Mouse (Mus musculus) heart, embryonic 10.5 days (tissue): ENCODE data around the gene Psph. TPM values are rescaled to one million over a fixed set of nuclear protein-coding genes. Genes with fewer than 3 reads are reported as not detected.
"Not testable (repeated sequence)": the region's sequence is repeated elsewhere in the genome, so short reads cannot be mapped to it uniquely, and the experiment has no call there.

Source experiments
- DNase-seq: peaks from one replicate; pipeline ENCODE4 v3.0.0-alpha.2; 2017; ENCODE audit warnings: low spot score
- H3K27ac ChIP-seq: fragments of 300-500 bp; sonication (generic); 2 replicates; pipeline ENCODE4 v1.5.1; 2016; ENCODE audit warnings: mild to moderate bottlenecking
- H3K27me3 ChIP-seq: fragments of 300-500 bp; sonication (generic); 2 replicates; pipeline ENCODE4 v1.6.1; 2016; ENCODE audit warnings: mild to moderate bottlenecking; ENCODE audit not compliant: poor library complexity, insufficient read depth, severe bottlenecking
- H3K36me3 ChIP-seq: fragments of 300-500 bp; sonication (generic); 2 replicates; pipeline ENCODE4 v1.6.1; 2016; ENCODE audit warnings: mild to moderate bottlenecking, moderate library complexity
- H3K4me1 ChIP-seq: fragments of 300-500 bp; sonication (generic); 2 replicates; pipeline ENCODE4 v1.6.1; 2016; ENCODE audit warnings: mild to moderate bottlenecking
- H3K4me3 ChIP-seq: fragments of 300-500 bp; sonication (generic); 2 replicates; pipeline ENCODE4 v1.5.1; 2016; ENCODE audit warnings: mild to moderate bottlenecking, moderate library complexity
- H3K9me3 ChIP-seq: fragments of 300-500 bp; sonication (generic); 2 replicates; pipeline ENCODE4 v1.6.1; 2016; ENCODE audit warnings: mild to moderate bottlenecking, moderate library complexity
- WGBS: fragments of 180-500 bp; shearing (Covaris S2); methylation state at CpG from one replicate; pipeline ENCODE4 v1.1.7; 2016; 5-methylcytosine and 5-hydroxymethylcytosine counted together
- polyA plus RNA-seq: library from polyadenylated mRNA; unstranded; fragments of >200 nt; fragmentation: Nextera tagmentation; extraction: Ambion mirVana; gene quantifications from 2 replicates; pipeline ENCODE4 v1.2.1, GENCODE M21; 2016

Gene Psph
- 36.3 and 55.4 TPM in 2 replicates for polyA plus RNA-seq

- Histone ChIP-seq H3K27ac (peak within 1 kb of the TSS; percentile 98), H3K9me3 (no peaks in the 10 kb centered on the region), H3K36me3 (peaks cover 35% of the 10 kb centered on the region), H3K27me3 (no peaks in the 10 kb centered on the region), H3K4me3 (peak within 1 kb of the TSS; percentile 95), H3K4me1 (peaks cover 10% of the 10 kb centered on the region)
- peak; percentile 99 for DNase-seq
- WGBS: under 1% methylated on average over 73 of the region's 73 CpGs
Measured at GRCm38 (mm10) chr5:129786818-129787790, at the start of gene Psph. Gene Psph (minus strand): TSS chr5:129787449.

- 92% methylated on average over 8 of the region's 8 CpGs for WGBS
- DNase-seq, H3K9me3 ChIP-seq, H3K4me3 ChIP-seq, H3K27ac ChIP-seq, H3K27me3 ChIP-seq: not testable (repeated sequence)
- Histone ChIP-seq H3K36me3 (peaks cover 59% of the 10 kb centered on the region), H3K4me1 (peaks cover 10% of the 10 kb centered on the region)
Measured at GRCm38 (mm10) chr5:129790591-129790990, 3.3 kb upstream of the Psph start.

- DNase-seq: no peak
- WGBS: 13% methylated on average over 11 of the region's 11 CpGs
- peak overlapping the region; percentile 95 for H3K4me3 ChIP-seq
Measured at GRCm38 (mm10) chr5:129787818-129788593, 757 bp upstream of the Psph start.

GRCm38 (mm10) chr5:129786161-129786560, 1.1 kb downstream of the Psph start:
- peaks cover 26% of the 10 kb centered on the region for H3K36me3 ChIP-seq
- no peak for DNase-seq
- no peaks in the 10 kb centered on the region for H3K9me3 ChIP-seq
- H3K27ac ChIP-seq: peak overlapping the region; percentile 98
- H3K4me3 ChIP-seq: peak overlapping the region; percentile 95
- 79% methylated on average over 6 of the region's 6 CpGs for WGBS
- H3K27me3 ChIP-seq: no peaks in the 10 kb centered on the region
- peaks cover 10% of the 10 kb centered on the region for H3K4me1 ChIP-seq

More at GRCm38 (mm10) chr5:129787818-129788593, 757 bp upstream of the Psph start:
- H3K27me3 ChIP-seq: no peaks in the 10 kb centered on the region
- H3K4me1 ChIP-seq: peaks cover 10% of the 10 kb centered on the region
- H3K36me3 ChIP-seq: peaks cover 44% of the 10 kb centered on the region
- H3K27ac ChIP-seq: peak overlapping the region; percentile 98
- no peaks in the 10 kb centered on the region for H3K9me3 ChIP-seq

- H3K27me3 ChIP-seq: no peaks in the 10 kb centered on the region
- H3K27ac ChIP-seq: no peak overlapping the region
- H3K4me3 ChIP-seq: no peak overlapping the region
- H3K4me1 ChIP-seq: peaks cover 10% of the 10 kb centered on the region
- H3K36me3 ChIP-seq: peaks cover 20% of the 10 kb centered on the region
- DNase-seq: no peak
- H3K9me3 ChIP-seq: no peaks in the 10 kb centered on the region
- whole genome bisulfite sequencing: 87% methylated on average over 5 of the region's 5 CpGs
Measured at GRCm38 (mm10) chr5:129785235-129785870, 1.9 kb downstream of the Psph start.

GRCm38 (mm10) chr5:129782211-129782610, 5.0 kb downstream of the Psph start:
- 43% methylated on average over 3 of the region's 3 CpGs for WGBS
- no peaks in the 10 kb centered on the region for H3K9me3 ChIP-seq
- DNase-seq: no peak

GRCm38 (mm10) chr5:129780131-129780530, 7.1 kb downstream of the Psph start:
- no peak overlapping the region for H3K4me3 ChIP-seq
- H3K27ac ChIP-seq: no peak overlapping the region
- no peak for DNase-seq
- H3K9me3 ChIP-seq: no peaks in the 10 kb centered on the region
- H3K4me1 ChIP-seq: peaks cover 13% of the 10 kb centered on the region
- H3K36me3 ChIP-seq: no peaks in the 10 kb centered on the region
- H3K27me3 ChIP-seq: no peaks in the 10 kb centered on the region
- 88% methylated on average over 3 of the region's 3 CpGs for WGBS

More at GRCm38 (mm10) chr5:129782211-129782610, 5.0 kb downstream of the Psph start:
- Histone ChIP-seq H3K27me3 (no peaks in the 10 kb centered on the region), H3K27ac (no peak overlapping the region), H3K4me1 (peaks cover 13% of the 10 kb centered on the region), H3K36me3 (no peaks in the 10 kb centered on the region), H3K4me3 (no peak overlapping the region)

GRCm38 (mm10) chr5:129778996-129779716, 8.1 kb downstream of the Psph start:
- WGBS: under 1% methylated on average over 32 of the region's 32 CpGs
- H3K9me3 ChIP-seq: no peaks in the 10 kb centered on the region
- peak; percentile 90 for DNase-seq
- H3K4me3 ChIP-seq: peak overlapping the region; percentile 73
- H3K36me3 ChIP-seq: no peaks in the 10 kb centered on the region
- H3K4me1 ChIP-seq: peaks cover 13% of the 10 kb centered on the region
- no peaks in the 10 kb centered on the region for H3K27me3 ChIP-seq
- H3K27ac ChIP-seq: peak overlapping the region; percentile 81

GRCm38 (mm10) chr5:129778348-129778995, 8.8 kb downstream of the Psph start:
- DNase-seq: no peak
- WGBS: 38% methylated on average over 11 of the region's 11 CpGs
- Histone ChIP-seq H3K4me3 (peak overlapping the region; percentile 73), H3K4me1 (peaks cover 13% of the 10 kb centered on the region), H3K9me3 (no peaks in the 10 kb centered on the region), H3K27ac (peak overlapping the region; percentile 81), H3K36me3 (no peaks in the 10 kb centered on the region), H3K27me3 (no peaks in the 10 kb centered on the region)

GRCm38 (mm10) chr5:129774661-129775060, 12.6 kb downstream of the Psph start:
- no peaks in the 10 kb centered on the region for H3K36me3 ChIP-seq
- no peak overlapping the region for H3K4me3 ChIP-seq
- H3K27me3 ChIP-seq: no peaks in the 10 kb centered on the region
- WGBS: 85% methylated on average over 3 of the region's 3 CpGs
- no peak overlapping the region for H3K27ac ChIP-seq
- H3K9me3 ChIP-seq: no peaks in the 10 kb centered on the region
- no peak for DNase-seq
- H3K4me1 ChIP-seq: peaks cover 24% of the 10 kb centered on the region

- not testable (repeated sequence) for H3K36me3 ChIP-seq, H3K4me3 ChIP-seq, H3K27ac ChIP-seq, H3K27me3 ChIP-seq, DNase-seq, H3K9me3 ChIP-seq
- WGBS: 73% methylated on average over 4 of the region's 4 CpGs
- H3K4me1 ChIP-seq: peaks cover 14% of the 10 kb centered on the region
Measured at GRCm38 (mm10) chr5:129773330-129773729, 13.9 kb downstream of the Psph start.
